Mouse (Mus musculus) E14TG2a.4 (cell line): Measurements from ENCODE around the gene Fam133b.
A peak's percentile ranks its signal among the peaks of the same experiment; 100 is the strongest.

Experiments
- H3K27me3 ChIP-seq: 2 replicates; pipeline ENCODE4 v1.6.1; 2014; ENCODE audit warnings: low read length, control low read depth; ENCODE audit not compliant: insufficient read depth
- H3K36me3 ChIP-seq: 2 replicates; pipeline ENCODE4 v1.6.1; 2014; ENCODE audit warnings: low read length, control low read depth; ENCODE audit not compliant: insufficient read depth
- H3K4me1 ChIP-seq: replicated peaks from 2 replicates; pipeline ENCODE4 v1.6.1; 2014; ENCODE audit warnings: low read depth, low read length, control low read depth
- H3K4me3 ChIP-seq: replicated peaks from 2 replicates; pipeline ENCODE4 v1.5.1; 2014; ENCODE audit warnings: mild to moderate bottlenecking, low read length
- H3K9me3 ChIP-seq: 2 replicates; pipeline ENCODE4 v1.6.1; 2014; ENCODE audit warnings: low read length, control low read depth
- CTCF ChIP-seq: conservative IDR thresholded peaks from 2 replicates; pipeline ENCODE4 v1.5.1; 2014; ENCODE audit warnings: low read length
- NANOG ChIP-seq: IDR thresholded peaks from 2 replicates; pipeline ENCODE4 v1.6.1; 2014; ENCODE audit warnings: borderline replicate concordance, low read length, mixed read lengths
- POU5F1 ChIP-seq: IDR thresholded peaks from 2 replicates; pipeline ENCODE4 v1.6.1; 2014; ENCODE audit warnings: low read length, borderline replicate concordance

The Fam133b gene

DNA sequence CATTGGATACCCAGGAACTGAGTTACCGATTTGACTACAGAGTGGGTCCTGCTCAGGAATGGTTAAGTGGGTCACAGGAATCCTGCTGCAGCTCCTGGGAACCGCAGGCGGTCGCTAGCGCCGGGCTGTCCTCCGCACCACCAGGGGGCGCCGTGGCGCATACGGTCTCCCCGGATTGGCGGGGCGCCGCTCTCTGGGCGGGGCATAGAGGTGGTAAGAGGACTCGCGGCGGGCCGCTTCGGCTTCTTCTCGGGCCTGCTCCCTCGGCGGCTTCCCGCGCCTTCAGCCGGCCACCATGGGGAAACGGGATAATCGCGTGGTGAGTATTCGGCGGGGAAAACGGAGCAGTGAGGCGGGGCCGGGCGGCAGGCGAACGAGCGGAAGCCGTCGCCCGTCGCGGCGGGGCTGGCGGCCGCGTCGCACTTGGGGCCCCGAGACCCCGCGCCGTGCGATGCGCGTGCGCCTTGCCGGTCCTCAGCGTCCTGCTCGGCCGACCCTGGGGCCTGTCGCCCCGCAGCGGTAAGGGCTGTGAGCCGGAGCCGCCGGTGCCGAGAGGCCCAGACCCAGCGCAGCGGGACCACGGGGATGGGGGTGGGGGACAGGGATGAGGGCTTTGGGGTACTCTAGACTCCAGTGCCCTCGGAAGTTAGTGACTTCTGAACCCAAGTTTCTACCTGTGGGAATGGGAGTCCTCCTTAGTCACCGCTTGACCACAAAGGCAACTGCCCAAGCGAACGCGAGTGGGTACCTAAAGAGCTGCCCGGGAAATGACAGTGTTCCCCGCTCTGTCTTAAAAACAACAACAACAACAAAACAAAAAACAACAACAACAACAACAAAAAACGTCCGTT, at the start of gene Fam133b:
TSS of gene Fam133b (plus strand) at position 205 of the 851 bp plus-strand sequence.
- TF ChIP-seq CTCF (peak; percentile 31), NANOG (no peak)
- H3K4me3 ChIP-seq, result peak within 1 kb of the TSS; percentile 92
- peaks cover 22% of the 10 kb centered on the region for H3K36me3 ChIP-seq
- H3K4me1 ChIP-seq, result peaks cover 25% of the 10 kb centered on the region
- no peaks in the 10 kb centered on the region for H3K9me3 ChIP-seq
- H3K27me3 ChIP-seq, result peaks cover 7% of the 10 kb centered on the region; the same call in 1 of the 2 replicates

DNA sequence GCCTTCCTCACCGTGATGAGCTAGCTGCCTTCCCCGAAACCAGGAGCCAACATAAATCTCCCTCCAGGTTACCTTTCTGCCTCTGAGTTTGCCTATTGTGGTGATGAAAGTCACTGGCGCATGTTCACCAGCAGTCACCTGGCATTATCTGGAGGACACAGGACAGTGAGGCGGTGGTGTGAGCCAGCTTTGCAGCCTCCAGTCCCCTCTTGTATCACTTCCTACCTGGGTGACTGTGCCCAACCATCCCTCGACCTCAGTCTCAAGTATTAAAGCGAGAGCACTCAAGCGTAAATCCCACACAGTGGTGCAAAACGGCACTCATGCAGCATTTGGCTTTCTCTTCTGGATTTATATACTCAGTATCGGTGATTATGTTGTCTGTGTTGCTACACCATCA, 49.7 kb upstream of the Fam133b start:
- H3K36me3 ChIP-seq, result peaks cover 54% of the 10 kb centered on the region
- H3K27me3 ChIP-seq, result no peaks in the 10 kb centered on the region
- H3K9me3 ChIP-seq, result no peaks in the 10 kb centered on the region
- no peaks in the 10 kb centered on the region for H3K4me1 ChIP-seq
- no peak overlapping the region for H3K4me3 ChIP-seq
- no peak for TF ChIP-seq NANOG
- TF ChIP-seq POU5F1, result no peak
- TF ChIP-seq CTCF, result no peak

DNA sequence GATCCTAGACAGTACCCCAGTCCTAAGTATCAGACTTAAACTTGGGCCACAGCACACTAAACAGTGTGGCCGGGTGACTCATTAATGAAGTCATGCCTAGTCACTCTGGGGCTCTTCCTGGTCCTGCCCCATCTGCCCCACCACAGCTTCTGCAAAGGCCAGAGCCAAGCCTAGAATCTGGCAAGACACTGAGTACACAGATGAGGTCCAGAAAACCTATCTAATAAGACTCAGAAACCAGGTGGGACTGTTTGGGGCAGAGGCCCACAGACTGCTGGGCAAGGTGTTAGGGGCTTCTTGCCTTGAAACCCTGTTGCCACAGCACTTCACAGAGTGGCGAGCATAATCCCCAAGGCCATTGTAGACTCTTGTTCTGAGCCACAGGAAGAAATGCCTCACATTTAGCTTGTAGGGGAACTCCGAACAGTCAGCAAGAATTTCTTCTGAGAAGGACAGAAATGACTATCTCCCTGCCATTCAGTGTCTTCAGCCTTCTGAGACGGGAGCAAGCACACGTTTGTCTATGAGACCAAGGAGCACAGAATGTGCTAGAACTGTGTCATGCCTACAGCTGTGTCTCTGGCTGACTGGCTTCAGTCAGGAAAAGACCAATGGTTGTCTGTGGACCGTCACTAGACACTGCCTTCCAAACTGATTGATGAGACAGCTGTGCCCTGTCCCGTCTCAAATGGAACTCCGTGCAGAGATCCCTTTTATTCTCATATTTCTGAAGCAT, 49.0 kb upstream of the Fam133b start:
- no peaks in the 10 kb centered on the region for H3K4me1 ChIP-seq
- peaks cover 54% of the 10 kb centered on the region for H3K36me3 ChIP-seq
- TF ChIP-seq NANOG (no peak), CTCF (no peak), POU5F1 (no peak)
- H3K27me3 ChIP-seq, result no peaks in the 10 kb centered on the region
- no peaks in the 10 kb centered on the region for H3K9me3 ChIP-seq
- no peak overlapping the region for H3K4me3 ChIP-seq

DNA sequence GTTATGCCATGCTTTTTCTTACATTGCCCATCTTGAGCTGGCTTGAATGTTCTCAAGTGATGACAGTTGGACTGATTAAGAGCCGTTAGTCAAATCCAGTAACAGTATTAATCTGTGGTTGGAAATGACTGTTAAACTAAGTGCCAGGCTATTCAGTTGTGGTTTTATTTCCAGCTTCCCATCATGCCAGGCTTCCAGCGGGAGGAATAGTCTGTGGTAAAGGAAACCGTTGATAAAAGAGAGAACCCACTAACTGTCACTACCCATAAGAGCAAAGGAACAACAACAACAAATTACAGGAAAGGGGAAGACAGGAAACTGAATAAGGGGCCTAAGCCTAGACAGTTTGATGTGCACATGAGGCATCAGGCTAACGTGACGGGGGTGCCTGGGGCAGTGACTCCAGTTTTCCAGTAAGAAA, 46.1 kb upstream of the Fam133b start:
- H3K36me3 ChIP-seq, result peaks cover 42% of the 10 kb centered on the region
- TF ChIP-seq POU5F1 (no peak), NANOG (no peak), CTCF (no peak)
- no peaks in the 10 kb centered on the region for H3K27me3 ChIP-seq
- H3K4me1 ChIP-seq, result 0 out of 2 replicates have a peak, but pooled peaks cover 8% of the 10 kb centered on the region
- no peak overlapping the region for H3K4me3 ChIP-seq
- H3K9me3 ChIP-seq, result no peaks in the 10 kb centered on the region

DNA sequence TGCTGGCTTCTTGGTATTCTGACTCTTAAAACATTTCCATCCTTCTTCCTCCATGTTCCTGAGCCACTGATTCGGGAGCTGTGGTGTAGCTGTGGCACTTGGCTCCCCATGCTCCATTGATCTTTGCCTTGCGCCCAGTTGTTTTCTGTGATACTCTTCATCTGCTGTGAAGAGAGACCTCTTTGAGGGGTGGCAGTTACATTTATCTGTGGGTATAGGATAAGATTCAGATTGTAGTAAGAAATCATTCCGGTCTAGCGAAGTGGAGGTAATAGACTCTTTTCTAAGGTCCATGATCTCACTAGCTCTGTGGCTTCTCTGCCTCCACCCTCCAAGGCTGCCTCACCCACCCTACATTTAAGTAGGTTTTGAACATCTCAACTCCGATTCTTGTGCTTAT, 43.3 kb upstream of the Fam133b start:
- H3K36me3 ChIP-seq, result peaks cover 27% of the 10 kb centered on the region
- H3K4me1 ChIP-seq, result peaks cover 20% of the 10 kb centered on the region
- H3K4me3 ChIP-seq, result no peak overlapping the region
- no peaks in the 10 kb centered on the region for H3K9me3 ChIP-seq
- H3K27me3 ChIP-seq, result no peaks in the 10 kb centered on the region
- TF ChIP-seq NANOG, result no peak
- no peak for TF ChIP-seq POU5F1
- no peak for TF ChIP-seq CTCF

DNA sequence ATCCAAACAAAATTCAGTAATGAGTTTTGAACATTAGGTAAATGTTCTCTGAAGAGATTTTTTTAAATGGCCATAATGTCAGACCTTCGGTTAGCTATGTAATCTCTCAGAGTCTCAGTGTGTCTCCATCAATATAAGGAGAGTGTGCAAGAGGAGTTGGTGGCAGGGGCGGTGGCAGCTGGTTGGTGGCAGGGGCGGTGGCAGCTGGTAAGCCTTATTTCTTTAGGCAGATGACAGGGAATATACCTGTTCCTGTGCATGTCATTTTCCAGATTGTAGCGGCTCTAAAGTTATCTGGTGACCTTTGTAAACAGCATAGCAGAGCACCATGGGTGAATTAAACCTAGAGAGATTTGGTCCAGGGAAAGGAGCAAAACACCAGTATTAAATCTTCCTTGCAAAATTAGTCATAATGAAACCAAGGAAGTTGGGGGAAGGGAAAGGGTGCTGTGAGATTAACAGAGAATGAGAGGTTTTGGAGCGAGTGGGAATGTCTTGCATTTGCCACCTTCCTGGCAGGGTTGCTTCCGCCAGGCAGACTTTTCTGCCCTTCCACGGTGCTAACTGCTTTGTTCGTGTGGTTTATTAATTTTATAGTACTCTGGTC, 42.6 kb upstream of the Fam133b start:
- Histone ChIP-seq H3K36me3 (peaks cover 25% of the 10 kb centered on the region), H3K4me1 (peaks cover 21% of the 10 kb centered on the region), H3K27me3 (no peaks in the 10 kb centered on the region), H3K9me3 (no peaks in the 10 kb centered on the region), H3K4me3 (no peak overlapping the region)
- no peak for TF ChIP-seq NANOG
- TF ChIP-seq POU5F1, result no peak
- no peak for TF ChIP-seq CTCF

DNA sequence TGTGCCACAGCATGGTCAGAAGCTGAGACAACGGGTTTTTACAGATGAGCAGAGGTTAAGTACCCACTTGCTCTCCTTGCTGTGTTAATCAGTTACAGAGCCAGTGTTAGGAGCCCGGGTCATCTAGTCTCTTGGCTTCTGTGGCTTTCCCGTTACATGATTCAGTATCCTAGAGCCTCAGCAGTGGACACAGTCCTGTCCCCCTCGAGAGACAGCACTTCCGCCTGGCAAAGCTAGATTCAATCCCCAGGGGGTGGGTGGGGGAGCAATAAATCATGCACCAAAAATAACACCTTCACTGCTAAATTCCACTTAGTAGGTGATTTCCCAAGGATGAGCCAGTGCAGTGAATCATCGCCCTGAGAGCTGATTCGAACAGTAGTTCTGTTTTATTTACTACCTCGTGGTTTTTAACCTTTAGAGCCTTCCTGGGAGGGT, 42.0 kb upstream of the Fam133b start:
- H3K36me3 ChIP-seq, result peaks cover 25% of the 10 kb centered on the region
- no peak for TF ChIP-seq POU5F1
- TF ChIP-seq NANOG, result no peak
- TF ChIP-seq CTCF, result no peak
- H3K27me3 ChIP-seq, result no peaks in the 10 kb centered on the region
- no peak overlapping the region for H3K4me3 ChIP-seq
- H3K4me1 ChIP-seq, result peaks cover 21% of the 10 kb centered on the region
- no peaks in the 10 kb centered on the region for H3K9me3 ChIP-seq

DNA sequence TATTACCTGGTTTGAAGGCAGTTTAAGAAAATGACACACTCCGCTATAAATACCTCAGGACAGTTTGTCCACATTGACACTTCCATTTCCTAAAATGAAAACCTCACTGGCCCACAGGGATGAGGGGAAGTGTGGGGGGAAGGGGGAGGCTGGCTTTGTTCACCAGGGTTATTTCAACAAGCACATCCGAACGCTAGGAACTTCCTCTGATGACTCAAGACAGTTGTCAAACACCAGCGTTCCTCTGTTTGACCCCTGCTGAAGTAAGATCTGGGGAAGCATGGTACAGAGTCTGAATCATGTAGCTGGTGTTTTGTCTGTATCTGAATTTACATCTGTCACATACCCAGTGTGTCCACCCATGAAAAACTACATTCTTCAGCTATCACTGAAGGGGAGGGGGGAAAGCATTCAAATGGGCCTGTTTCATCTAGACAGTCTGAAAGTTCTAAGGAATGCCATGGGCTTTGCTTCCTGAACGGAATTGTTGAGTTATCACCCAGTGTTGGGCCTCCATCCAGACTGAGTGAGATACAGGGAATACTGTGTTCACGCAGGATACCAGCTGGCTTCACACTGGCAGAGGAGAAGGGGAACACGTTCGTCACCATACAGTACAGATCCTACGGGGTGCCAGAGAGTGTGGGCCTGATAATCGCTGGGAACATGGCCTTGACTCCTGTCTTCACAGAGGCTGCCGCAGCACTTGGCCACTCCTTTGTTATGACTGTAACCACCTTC, 40.9 kb upstream of the Fam133b start:
- Histone ChIP-seq H3K9me3 (no peaks in the 10 kb centered on the region), H3K36me3 (peaks cover 21% of the 10 kb centered on the region), H3K4me3 (no peak overlapping the region), H3K27me3 (no peaks in the 10 kb centered on the region), H3K4me1 (peaks cover 21% of the 10 kb centered on the region)
- no peak for TF ChIP-seq POU5F1
- TF ChIP-seq CTCF, result no peak
- no peak for TF ChIP-seq NANOG
